Mouse (Mus musculus): ENCODE data around the gene Ap2a2.
"Not testable (repeated sequence)": the region's sequence is repeated elsewhere in the genome, so short reads cannot be mapped to it uniquely, and the experiment has no call there.

The Ap2a2 gene

GRCm38 (mm10) chr7:141666190-141666589 lies 104.2 kb downstream of the Ap2a2 start:
- DNase-seq (ENCODE audit: low spot score): peak; percentile 10

GRCm38 (mm10) chr7:141669097-141669496 lies 107.1 kb downstream of the Ap2a2 start:
- not testable (repeated sequence) for DNase-seq (ENCODE audit: low spot score)

- DNase-seq (ENCODE audit: low spot score): peak; percentile 33
Measured at GRCm38 (mm10) chr7:141670999-141671398, 109.0 kb downstream of the Ap2a2 start.

- no peak for DNase-seq (ENCODE audit: low spot score)
Measured at GRCm38 (mm10) chr7:141671626-141672291, 109.8 kb downstream of the Ap2a2 start.

- no peak for DNase-seq (ENCODE audit: low spot score)
Measured at GRCm38 (mm10) chr7:141678922-141679321, 116.9 kb downstream of the Ap2a2 start.

Data from urinary bladder, postnatal 25 days (tissue).